Mouse (Mus musculus) thymus, postnatal 36 days (tissue): ENCODE results near the gene Aga.
A peak's percentile ranks its signal among the peaks of the same experiment; 100 is the strongest.
"Not testable (repeated sequence)": the region's sequence is repeated elsewhere in the genome, so short reads cannot be mapped to it uniquely, and the experiment has no call there.

ENCODE experiments used
- DNase-seq, 2 experiments: peaks; one replicate each; pipeline ENCODE4 v3.0.0; 2022; ENCODE audit warnings: mixed read lengths in 2 of 2

Gene Aga

DNA sequence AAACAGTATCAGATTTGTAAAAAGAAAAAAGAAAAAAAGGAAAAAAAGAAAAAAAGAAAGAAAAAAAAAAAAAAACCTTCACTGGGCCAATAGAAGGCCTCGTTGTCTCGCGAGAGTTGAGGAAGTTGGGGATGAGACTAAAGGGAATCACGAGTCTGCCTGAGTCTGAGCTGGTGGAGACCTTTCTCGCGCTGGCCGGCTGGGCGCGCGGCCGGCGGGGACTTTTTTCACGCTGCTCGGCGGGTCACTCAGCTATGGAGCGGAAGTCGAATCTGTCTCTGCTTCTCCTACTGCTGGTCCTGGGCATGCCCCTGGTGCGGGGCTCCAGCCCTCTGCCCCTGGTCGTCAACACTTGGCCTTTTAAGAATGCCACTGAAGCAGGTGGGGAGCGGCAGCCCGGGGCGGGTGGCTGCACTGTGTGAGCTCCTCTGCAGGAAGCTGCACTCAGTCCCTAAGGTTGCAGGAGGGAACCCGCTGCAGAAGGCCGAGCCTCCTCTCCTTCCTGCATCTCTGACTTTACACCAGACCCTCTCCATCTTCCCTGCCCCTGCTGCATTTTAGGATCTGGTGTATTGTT is at the start of gene Aga:
TSS of gene Aga (plus strand) at position 177 of the 577 bp plus-strand sequence.
- DNase-seq = peak; percentile 85 to 89

DNA sequence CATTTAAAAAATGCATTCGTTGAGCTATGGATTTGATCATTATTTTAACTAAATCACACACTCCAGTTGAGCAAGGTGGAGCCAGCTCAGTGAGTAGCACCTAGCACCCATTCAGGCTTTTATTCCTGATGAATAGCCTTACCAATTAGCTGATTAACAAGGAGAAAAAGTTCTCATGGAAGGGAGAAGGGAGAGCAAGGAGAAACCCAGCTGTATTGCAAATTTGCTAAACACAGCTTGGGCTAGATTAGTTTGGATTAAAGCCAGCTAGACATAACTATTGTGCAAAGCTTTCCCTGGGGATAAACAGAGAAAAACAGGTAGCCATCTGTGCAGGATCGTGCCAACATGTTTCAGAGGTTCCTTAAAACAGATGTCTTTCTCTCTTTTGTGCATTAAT is 22.5 kb upstream of the Aga start:
- DNase-seq = no peak

GRCm38 (mm10) chr8:53496216-53496615 is 15.3 kb upstream of the Aga start:
- DNase-seq = no peak

- no peak for DNase-seq
Measured at GRCm38 (mm10) chr8:53496885-53497326, 14.6 kb upstream of the Aga start.

DNA sequence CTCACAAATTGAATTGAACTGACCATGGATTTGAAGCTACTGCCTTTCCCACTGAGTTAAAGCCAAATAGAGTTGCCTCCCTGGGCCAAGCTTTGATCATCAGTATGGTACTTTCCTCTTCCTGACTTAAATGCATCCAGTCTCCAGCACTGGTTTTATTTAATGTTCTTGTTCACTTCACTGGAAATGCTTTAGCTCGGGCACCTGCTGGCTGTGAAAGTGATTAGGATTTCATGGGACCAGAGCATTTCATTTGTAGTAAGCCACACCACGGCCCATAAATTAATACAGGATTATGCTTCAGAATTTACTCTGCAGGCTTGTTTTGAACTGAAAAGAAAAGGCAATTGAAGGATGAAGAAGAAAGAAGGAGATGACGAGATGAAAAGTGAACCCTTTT is 26.5 kb downstream of the Aga start:
- not testable (repeated sequence) for DNase-seq

- no peak for DNase-seq
Measured at GRCm38 (mm10) chr8:53539585-53539984, 28.1 kb downstream of the Aga start.

GRCm38 (mm10) chr8:53562441-53563040 is 51.0 kb downstream of the Aga start:
- DNase-seq = no peak

GRCm38 (mm10) chr8:53566223-53566622 is 54.7 kb downstream of the Aga start:
- DNase-seq = no peak
